Comparison of ENCODE assay signal across 24 mouse cellular contexts in the genomic region with DNA sequence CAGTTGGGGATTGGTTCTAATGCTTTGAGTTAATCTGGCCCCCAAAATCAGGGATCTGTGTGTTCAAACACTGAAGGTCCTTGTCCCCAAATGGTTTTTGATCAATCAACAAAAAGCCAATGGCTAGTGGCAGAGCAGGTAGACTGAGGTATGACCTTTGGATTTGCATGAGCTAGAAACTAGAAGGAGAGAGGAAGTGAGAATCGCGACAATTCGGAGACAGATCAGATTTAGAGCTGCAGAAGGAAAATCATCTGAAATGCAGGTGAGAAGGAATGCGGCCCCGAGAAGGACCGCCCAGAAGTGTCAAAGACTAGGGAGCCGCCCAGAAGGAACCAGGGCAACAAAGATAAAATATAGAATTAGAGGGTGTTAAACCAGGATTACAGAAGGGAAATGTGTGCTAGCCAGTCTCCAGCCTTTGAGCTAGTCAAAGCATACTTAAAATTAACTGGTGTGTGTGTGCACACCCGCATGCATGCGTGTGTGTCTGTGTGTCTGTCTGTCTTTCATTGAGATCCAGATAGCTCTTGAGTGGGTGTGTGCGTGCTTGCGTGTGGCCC.
"Had no signal": no experiment of that assay in that cellular context is flagged by ENCODE, and none has a peak within 500 bp of the region (broad histone marks: within the 10 kb centered on the region; RNA-seq: fewer than 3 reads in every experiment).

No protein-coding gene starts in this region.

- ATAC-seq: hindbrain, postnatal 0 days; intestine, embryonic 16.5 days had no signal

- H3K27ac ChIP-seq: heart, adult 2 months; heart, embryonic 13.5 days; heart, embryonic 15.5 days; hindbrain, embryonic 13.5 days; hindbrain, embryonic 15.5 days; hindbrain, postnatal 0 days; kidney, embryonic 15.5 days; kidney, postnatal 0 days; layer of hippocampus, adult 2 months; left cerebral cortex, adult 2 months; limb, embryonic 10.5 days; limb, embryonic 12.5 days had no signal

- H3K36me3 ChIP-seq: heart, embryonic 13.5 days; heart, embryonic 15.5 days; hindbrain, embryonic 13.5 days; hindbrain, embryonic 15.5 days; kidney, embryonic 15.5 days; limb, embryonic 10.5 days; limb, embryonic 12.5 days had no signal

- H3K9ac ChIP-seq: heart, embryonic 13.5 days; heart, embryonic 15.5 days; hindbrain, embryonic 13.5 days; hindbrain, embryonic 15.5 days; kidney, embryonic 15.5 days; limb, embryonic 12.5 days had no signal

- H3K9me3 ChIP-seq: heart, embryonic 13.5 days; heart, embryonic 15.5 days; hindbrain, embryonic 13.5 days; hindbrain, embryonic 15.5 days; kidney, embryonic 15.5 days; limb, embryonic 10.5 days; limb, embryonic 12.5 days had no signal

- DNase-seq: gastrocnemius, postnatal 14 days; gastrocnemius, postnatal 36 days; heart, adult 11 months; heart, adult 2 months; heart, postnatal 14 days; heart, postnatal 36 days; kidney, adult 11 months; kidney, adult 2 months; kidney, adult 9 months; kidney, postnatal 14 days; kidney, postnatal 36 days had no signal

- H3K4me2 ChIP-seq: heart, embryonic 11.5 days; heart, embryonic 13.5 days; heart, embryonic 15.5 days; hindbrain, embryonic 13.5 days; hindbrain, embryonic 15.5 days; kidney, embryonic 15.5 days; limb, embryonic 12.5 days had no signal

- H3K4me3 ChIP-seq: heart, adult 2 months; heart, embryonic 13.5 days; heart, embryonic 15.5 days; hindbrain, embryonic 13.5 days; hindbrain, embryonic 15.5 days; kidney, embryonic 15.5 days; layer of hippocampus, adult 2 months; left cerebral cortex, adult 2 months; limb, embryonic 10.5 days; limb, embryonic 12.5 days had no signal
